Mouse (Mus musculus) layer of hippocampus, postnatal 25 days (tissue): ENCODE measurements around the gene Gm21905. TPM values are rescaled to one million over a fixed set of nuclear protein-coding genes. Genes with fewer than 3 reads are reported as not detected.

Source experiments
- total RNA-seq, 2 experiments: library from RNA; stranded (reverse); gene quantifications; 2 replicates each; pipeline ENCODE4 v1.2.3; 2021

Gene Gm21905
- total RNA-seq, 2 experiments from 2014 or later = not detected

Other genes starting within 250 kb of the Gm21905 start
- gene Atp8a1, start 99.0 kb downstream of the Gm21905 start, total RNA-seq = 100 to 1,000 TPM; 162 to 182 TPM
- not detected for gene Gm5108, start 4.8 kb downstream of the Gm21905 start, total RNA-seq
- gene Grxcr1, start 85.4 kb upstream of the Gm21905 start, total RNA-seq = not detected